Mouse (Mus musculus): ENCODE results near the gene Nup214. TPM values are rescaled to one million over a fixed set of nuclear protein-coding genes. Genes with fewer than 3 reads are reported as not detected.

Gene Nup214
- 10 to 100 TPM; 27.1 to 36.7 (median 34.4) TPM for total RNA-seq (2022)

GRCm38 (mm10) chr2:31974141-31974808 is at the start of gene Nup214:
Gene Nup214, plus strand, starts transcription at chr2:31974436.
- peak; percentile 98 for DNase-seq (ENCODE audit: low spot score)

DNA sequence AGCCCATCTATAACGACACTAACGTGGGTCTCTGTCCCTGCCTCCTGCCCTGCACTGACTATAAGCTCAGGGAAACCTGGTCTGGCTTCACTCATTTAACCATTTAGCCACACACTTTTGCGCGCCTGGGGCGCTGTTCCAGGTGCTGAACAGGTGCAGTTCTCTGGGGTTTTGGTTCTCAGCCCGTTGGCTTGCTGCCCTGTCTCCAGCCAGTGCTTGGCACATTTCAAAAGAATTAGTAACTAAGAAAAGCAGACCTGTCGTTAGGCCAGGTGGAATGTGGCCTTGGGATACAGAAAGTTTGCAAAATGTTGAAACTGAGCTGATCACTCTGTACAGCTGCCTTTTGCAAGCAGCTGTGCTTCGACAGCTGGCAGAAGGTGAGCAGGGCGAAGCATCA is 49.4 kb upstream of the Nup214 start:
- no peak for DNase-seq (ENCODE audit: low spot score)

- DNase-seq (ENCODE audit: low spot score) = no peak
Measured at GRCm38 (mm10) chr2:31925936-31926335, 48.3 kb upstream of the Nup214 start.

DNA sequence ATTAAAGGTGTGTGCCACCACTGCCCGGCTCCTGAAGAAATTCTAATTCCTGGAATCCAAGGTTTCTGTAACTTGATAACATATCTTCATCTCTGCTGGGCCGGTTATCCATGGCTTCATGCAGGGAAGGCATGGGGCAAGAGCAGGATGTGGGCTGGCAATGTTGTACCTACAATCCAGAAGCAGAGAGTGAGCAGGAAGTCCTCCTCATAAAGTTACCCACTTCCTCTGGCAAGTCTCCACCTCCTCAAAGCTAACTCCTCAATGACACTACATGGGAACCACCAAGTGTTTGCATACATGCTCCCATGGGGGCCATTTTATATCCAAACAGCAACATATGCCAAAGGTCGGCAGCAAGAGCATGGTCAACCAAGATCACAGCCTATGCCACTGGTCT is 44.6 kb upstream of the Nup214 start:
- no peak for DNase-seq (ENCODE audit: low spot score)

- DNase-seq (ENCODE audit: low spot score) = no peak
Measured at GRCm38 (mm10) chr2:31934551-31934950, 39.7 kb upstream of the Nup214 start.

GRCm38 (mm10) chr2:31935054-31935453 is 39.2 kb upstream of the Nup214 start:
- DNase-seq (ENCODE audit: low spot score) = no peak

GRCm38 (mm10) chr2:31938298-31938697 is 35.9 kb upstream of the Nup214 start:
- no peak for DNase-seq (ENCODE audit: low spot score)

DNA sequence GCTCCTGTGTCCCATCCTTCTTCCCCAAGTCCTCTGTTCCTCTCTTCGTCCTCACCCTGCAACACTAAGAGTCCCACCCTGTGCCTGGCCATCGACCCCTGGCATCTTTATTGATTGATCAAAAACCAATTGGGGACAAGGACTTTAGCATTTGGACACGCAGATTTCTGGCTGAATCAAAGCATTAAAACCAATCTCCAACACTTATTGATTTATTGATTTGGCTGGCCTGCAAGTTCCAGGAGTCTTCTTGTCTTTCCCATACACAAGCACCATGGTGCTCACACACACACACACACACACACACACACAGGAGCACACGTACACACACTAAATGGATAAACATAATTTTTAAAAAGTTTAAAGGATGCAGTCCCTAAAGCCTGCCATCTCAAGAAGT is 31.2 kb upstream of the Nup214 start:
- no peak for DNase-seq (ENCODE audit: low spot score)

- no peak for DNase-seq (ENCODE audit: low spot score)
Measured at GRCm38 (mm10) chr2:31945580-31945979, 28.7 kb upstream of the Nup214 start.

- peak; percentile 54 for DNase-seq (ENCODE audit: low spot score)
Measured at GRCm38 (mm10) chr2:31948392-31948791, 25.8 kb upstream of the Nup214 start.

- DNase-seq (ENCODE audit: low spot score) = no peak
Measured at GRCm38 (mm10) chr2:31948801-31949200, 25.4 kb upstream of the Nup214 start.

GRCm38 (mm10) chr2:31950058-31950871 is 24.0 kb upstream of the Nup214 start, which contains the start of gene Aif1l:
Gene Aif1l, plus strand, starts transcription at chr2:31950139.
- no peak for DNase-seq (ENCODE audit: low spot score)

GRCm38 (mm10) chr2:31950966-31951365 is 23.3 kb upstream of the Nup214 start:
- DNase-seq (ENCODE audit: low spot score) = no peak

- no peak for DNase-seq (ENCODE audit: low spot score)
Measured at GRCm38 (mm10) chr2:31952236-31952635, 22.0 kb upstream of the Nup214 start.

- no peak for DNase-seq (ENCODE audit: low spot score)
Measured at GRCm38 (mm10) chr2:31952725-31953124, 21.5 kb upstream of the Nup214 start.

DNA sequence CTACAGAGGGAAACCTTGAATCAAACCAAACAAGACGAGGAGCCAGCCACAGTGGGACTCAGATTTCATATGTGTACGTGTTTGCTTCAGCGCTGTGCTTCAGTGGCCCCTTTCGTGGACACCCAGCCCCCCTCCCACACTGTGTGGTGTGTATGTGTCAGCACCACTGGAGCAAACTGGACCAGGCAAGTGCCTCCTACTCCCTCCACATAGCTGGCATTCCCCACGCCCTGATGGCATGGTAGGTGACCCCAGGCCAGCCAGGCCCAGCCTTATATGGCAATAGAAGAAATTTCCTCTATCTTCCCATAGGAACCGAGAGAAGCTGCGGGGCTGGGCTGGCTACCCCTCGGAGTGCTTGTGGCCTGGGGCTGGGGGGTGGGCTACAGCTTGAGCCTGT is 20.5 kb upstream of the Nup214 start:
- no peak for DNase-seq (ENCODE audit: low spot score)

- DNase-seq (ENCODE audit: low spot score) = no peak
Measured at GRCm38 (mm10) chr2:31954779-31955181, 19.5 kb upstream of the Nup214 start.

DNA sequence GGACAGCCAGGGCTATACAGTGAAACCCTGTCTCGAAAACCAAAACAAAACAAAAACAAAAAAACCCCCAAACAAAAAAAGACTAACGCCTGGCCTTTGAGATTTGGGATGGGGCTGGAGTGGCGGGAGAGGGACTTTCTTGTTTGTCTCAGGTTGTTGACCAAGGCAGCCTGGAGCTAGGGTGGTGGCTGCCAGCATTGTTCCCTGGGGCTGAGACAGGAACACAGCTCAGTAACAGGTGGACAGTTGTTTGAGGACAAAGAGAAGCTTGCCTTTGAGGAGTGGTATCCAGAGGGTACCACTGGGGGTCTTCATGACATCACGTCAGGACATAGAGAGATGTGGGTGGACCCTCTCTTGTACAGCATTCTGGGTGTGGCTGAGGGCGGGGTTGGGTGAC is 18.6 kb upstream of the Nup214 start:
- no peak for DNase-seq (ENCODE audit: low spot score)

- DNase-seq (ENCODE audit: low spot score) = no peak
Measured at GRCm38 (mm10) chr2:31957211-31957610, 17.0 kb upstream of the Nup214 start.

DNA sequence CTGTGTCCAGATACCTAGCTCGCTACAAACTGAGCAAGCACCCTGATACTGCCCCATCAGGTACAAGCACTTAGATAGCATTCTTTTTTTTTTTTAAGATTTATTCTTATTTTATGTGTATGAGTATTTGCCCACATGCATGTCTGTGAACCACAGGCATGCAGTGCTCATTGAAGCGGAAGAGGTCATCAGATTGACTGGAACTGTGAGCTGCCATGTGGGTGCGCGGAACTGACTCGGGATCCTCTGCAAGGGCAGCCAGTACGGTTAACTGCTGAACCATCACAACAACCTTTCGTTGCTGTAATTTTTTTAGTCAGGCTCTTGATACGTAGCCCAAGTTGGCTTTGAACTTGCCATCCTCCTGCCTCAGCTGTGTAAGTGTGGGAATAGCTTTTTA is 13.2 kb upstream of the Nup214 start:
- DNase-seq (ENCODE audit: low spot score) = no peak

GRCm38 (mm10) chr2:31961791-31962222 is 12.4 kb upstream of the Nup214 start:
- no peak for DNase-seq (ENCODE audit: low spot score)

DNA sequence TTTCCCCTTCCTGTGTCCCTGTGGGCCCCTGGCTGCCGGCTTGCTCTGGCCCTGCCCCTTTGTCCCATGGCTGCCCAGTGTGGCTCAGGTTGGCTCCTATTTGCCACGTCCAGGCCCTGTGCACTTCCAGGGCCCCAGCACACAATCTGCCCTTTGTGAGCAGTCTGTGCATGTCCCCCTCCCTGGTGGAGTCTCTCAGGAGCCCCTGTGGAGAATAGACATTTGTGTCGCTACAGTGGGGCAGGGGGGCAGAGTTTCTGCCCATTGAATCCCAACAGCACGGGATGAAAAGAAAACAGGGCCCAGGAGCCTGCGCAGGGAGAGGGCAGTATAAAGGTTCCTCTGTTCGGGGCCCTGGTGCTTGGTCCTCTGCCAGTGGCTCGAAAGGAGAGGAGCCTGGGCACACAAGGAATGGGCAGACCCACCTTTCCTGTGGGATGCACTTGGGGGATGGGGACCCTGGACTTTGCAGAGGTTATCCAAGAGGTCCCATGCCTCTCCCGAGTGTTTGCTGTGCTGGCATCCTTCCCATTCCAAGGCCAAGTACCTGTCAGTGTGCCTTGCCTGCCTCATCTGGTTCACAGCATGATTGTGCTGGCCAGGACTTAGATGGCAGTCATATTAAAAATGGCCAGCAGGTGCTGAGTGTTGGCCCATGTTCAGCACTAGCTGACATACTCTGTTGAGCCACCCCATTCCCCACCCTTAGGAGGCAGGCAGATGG is 11.6 kb upstream of the Nup214 start:
- DNase-seq (ENCODE audit: low spot score) = no peak

Data from heart, adult 8-10 months (tissue).